Mouse (Mus musculus): Measurements from ENCODE around the gene Trp53i11.

DNA sequence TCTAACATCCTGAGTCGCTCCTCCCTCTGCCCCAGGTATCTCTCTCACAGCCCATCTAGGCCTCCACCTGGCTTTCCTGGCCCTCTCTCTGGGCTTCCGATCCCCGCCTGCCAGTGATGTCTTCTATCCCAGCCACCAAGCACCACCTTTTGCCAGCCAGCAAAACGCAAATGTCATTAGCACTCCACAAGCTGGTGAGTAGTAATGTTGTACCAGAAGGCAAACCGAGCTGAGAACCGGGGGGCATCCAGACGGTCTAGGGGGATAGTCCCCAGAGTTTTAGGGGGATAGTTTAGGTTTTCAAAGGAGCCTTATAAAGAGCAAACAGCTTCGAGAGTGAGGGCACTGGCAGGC is 56.7 kb downstream of the Trp53i11 start:
- TF ChIP-seq POLR2A (IDR thresholded peaks at IDR 0.05; ENCODE audit: insufficient read depth, low read depth, low read length) (no peak), CTCF (IDR thresholded peaks at IDR 0.05; ENCODE audit: insufficient read depth, low read depth, low read length) (no peak)

Measured in olfactory bulb, adult 2 months (tissue).